Mouse (Mus musculus) adrenal gland, adult 8-10 months (tissue): ENCODE measurements around the gene Cyp2c68. TPM values are rescaled to one million over a fixed set of nuclear protein-coding genes. Genes with fewer than 3 reads are reported as not detected.
"Not testable (repeated sequence)": the region's sequence is repeated elsewhere in the genome, so short reads cannot be mapped to it uniquely, and the experiment has no call there.

ENCODE experiments used
- DNase-seq: peaks from one replicate; pipeline ENCODE4 v3.0.0; 2022
- total RNA-seq, 4 experiments: library from RNA; stranded (reverse); gene quantifications; 2 replicates each; pipeline ENCODE4 v1.2.4; 2022

The Cyp2c68 gene
- total RNA-seq = under 1 TPM in 1 of 4 experiments, not detected in 3; 0.27 TPM

GRCm38 (mm10) chr19:39740920-39741319 is at the start of gene Cyp2c68:
Gene Cyp2c68 (minus strand): TSS chr19:39741054.
- DNase-seq = no peak

- not testable (repeated sequence) for DNase-seq
Observed at GRCm38 (mm10) chr19:39785458-39785857, 44.6 kb upstream of the Cyp2c68 start.

- no peak for DNase-seq
Observed at GRCm38 (mm10) chr19:39745357-39745756, 4.5 kb upstream of the Cyp2c68 start.

GRCm38 (mm10) chr19:39744361-39744760 is 3.5 kb upstream of the Cyp2c68 start:
- DNase-seq = not testable (repeated sequence)

GRCm38 (mm10) chr19:39711116-39711515 is 29.7 kb downstream of the Cyp2c68 start:
- DNase-seq = not testable (repeated sequence)

DNA sequence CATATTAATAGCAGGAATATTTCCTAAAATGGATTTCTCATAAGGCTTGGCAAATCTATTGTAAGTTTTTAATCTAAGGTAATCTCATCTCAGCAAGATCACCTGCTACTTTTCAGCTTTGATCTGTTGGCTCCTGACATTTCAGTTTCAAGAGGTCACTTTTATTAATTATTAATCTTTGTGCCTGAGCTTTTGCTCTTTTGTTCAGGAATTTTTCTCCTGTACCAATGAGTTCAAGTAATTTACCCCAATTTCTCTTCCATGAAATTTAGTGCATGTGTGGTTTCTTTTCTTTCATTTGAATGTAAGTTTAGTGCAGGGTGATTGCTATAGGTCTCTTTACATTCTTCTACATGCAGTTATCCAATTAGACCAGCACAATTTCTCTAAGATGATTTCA is 75.2 kb downstream of the Cyp2c68 start:
- DNase-seq = not testable (repeated sequence)

- DNase-seq = no peak
Observed at GRCm38 (mm10) chr19:39652381-39652780, 88.5 kb downstream of the Cyp2c68 start.

GRCm38 (mm10) chr19:39648938-39649337 is 91.9 kb downstream of the Cyp2c68 start, which contains the start of gene Cyp2c67:
Gene Cyp2c67 (minus strand): TSS chr19:39649051.
- no peak for DNase-seq

GRCm38 (mm10) chr19:39647519-39647918 is 93.3 kb downstream of the Cyp2c68 start:
- no peak for DNase-seq

GRCm38 (mm10) chr19:39644551-39644950 is 96.3 kb downstream of the Cyp2c68 start:
- not testable (repeated sequence) for DNase-seq

Other genes starting within 250 kb of the Cyp2c68 start
- not detected for gene Cyp2c39, start 230.2 kb downstream of the Cyp2c68 start, total RNA-seq
- under 1 TPM in 1 of 4 experiments, not detected in 3; 0.17 TPM for gene Cyp2c67, start 92.0 kb downstream of the Cyp2c68 start, total RNA-seq
- not detected for gene Cyp2c40, start 71.8 kb upstream of the Cyp2c68 start, total RNA-seq
- gene Cyp2c69, start 145.7 kb upstream of the Cyp2c68 start, total RNA-seq = under 1 TPM in 1 of 4 experiments, not detected in 3; 0.44 TPM